Mouse (Mus musculus) kidney, adult 2 months (tissue): ENCODE measurements at regions not wholly inside any gene's neighbourhood (a gene's known extent, or its start where the extent isn't known, plus 50 kb on each side); places are given as distances from the start of the nearest gene placed in this dataset.

Source experiments
- CTCF ChIP-seq: fragments of 200-500 bp; conservative IDR thresholded peaks from 2 replicates; pipeline ENCODE4 v1.5.1; 2011; ENCODE audit warnings: low read depth, mild to moderate bottlenecking, control low read depth, low read length, moderate library complexity, mixed read lengths; ENCODE audit not compliant: insufficient read depth, insufficient read length
- POLR2A ChIP-seq: fragments of 200-500 bp; IDR thresholded peaks from one replicate; pipeline ENCODE4 v1.6.1; 2011; ENCODE audit warnings: low read depth, low read length, control low read depth

DNA sequence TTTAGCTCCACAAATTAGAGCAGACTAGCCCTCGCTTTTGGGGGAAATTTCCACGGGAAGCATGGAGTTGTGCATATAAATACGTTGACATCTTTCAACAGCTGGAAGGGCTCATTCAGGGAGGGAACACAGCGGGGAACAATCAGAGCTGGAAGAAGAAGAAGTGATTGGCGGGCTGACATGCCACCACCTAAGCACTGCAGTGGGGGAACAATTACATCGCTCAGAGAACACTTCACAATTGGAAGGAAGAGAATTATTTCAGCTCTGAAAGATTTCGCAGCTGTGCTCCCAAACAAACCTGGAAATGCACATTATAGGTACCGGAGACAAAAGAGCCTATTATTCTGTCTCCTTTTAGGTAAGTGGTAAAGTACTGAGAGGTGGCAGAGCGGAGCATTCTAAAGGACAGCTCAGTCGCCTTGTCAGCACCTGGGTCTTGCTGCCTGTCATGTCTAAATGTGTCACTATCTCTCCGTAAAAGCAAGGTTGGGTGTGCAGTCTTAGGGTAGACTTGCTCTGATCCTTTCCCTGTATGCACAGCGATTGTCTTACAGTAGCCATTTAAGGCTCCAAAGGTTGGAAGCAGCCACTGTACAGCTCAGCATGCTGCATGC is 223.6 kb downstream of the Unc5cl start:
- TF ChIP-seq POLR2A (no peak), CTCF (no peak)
